In the genomic region with DNA sequence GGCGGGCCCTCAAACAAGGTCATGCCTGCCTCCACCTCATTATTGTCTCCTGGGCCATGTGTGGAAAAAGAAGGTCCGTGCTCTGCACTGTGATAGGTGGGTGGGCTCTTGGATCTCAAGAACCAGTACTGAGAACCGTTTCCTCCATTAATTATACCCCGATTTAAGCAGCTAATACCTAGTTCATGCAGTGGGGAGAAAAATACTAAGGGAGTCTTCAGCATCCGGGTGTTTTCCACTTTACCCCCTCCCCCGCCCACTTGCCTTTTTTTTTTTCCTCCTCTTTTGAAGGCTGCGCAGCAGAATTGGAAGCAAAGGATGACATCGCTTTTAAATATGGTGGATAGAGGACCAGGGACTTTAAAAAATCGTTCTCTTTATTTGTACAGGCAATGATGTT, we compare ENCODE assay signal across 8 mouse cellular contexts. TPM values are rescaled to one million over a fixed set of nuclear protein-coding genes. Genes with fewer than 3 reads are reported as not detected.
DNase-seq lines count a peak whose midpoint lies in the region; ATAC-seq and TF ChIP-seq lines count a peak whose summit lies in the region.

No protein-coding gene starts in this region.

- peaks cover 19% of the 10 kb centered on the region for H3K36me3 ChIP-seq in forebrain, embryonic 14.5 days (ENCODE audit: control insufficient read depth, insufficient read depth, low read length)
- H3K36me3 ChIP-seq in liver, embryonic 11.5 days (ENCODE audit: control insufficient read depth, insufficient read depth, low read length), result no peaks in the 10 kb centered on the region; the same call in 1 of the 2 replicates
- peaks cover 9% of the 10 kb centered on the region; the same call in 1 of the 2 replicates for H3K36me3 ChIP-seq in stomach, embryonic 14.5 days (ENCODE audit: control insufficient read depth, insufficient read depth, low read length)

- intact Hi-C loops in gastrocnemius, adult 2 months (cut with DNase I), result loop anchor here (5.0 to 10.0 kb wide), 2 partner anchors 689 to 772 kb away; no protein-coding TSS in a partner anchor
- intact Hi-C loops in gastrocnemius, postnatal 14 days (cut with DNase I; ENCODE audit: low total_unique reads), result no loop called here

- no peaks in the 10 kb centered on the region for H3K27me3 ChIP-seq in forebrain, embryonic 14.5 days (replicated peaks; ENCODE audit: control insufficient read depth, insufficient read depth, low read length)
- no peaks in the 10 kb centered on the region for H3K27me3 ChIP-seq in liver, embryonic 11.5 days (replicated peaks; ENCODE audit: control insufficient read depth, insufficient read depth, low read length)
- no peaks in the 10 kb centered on the region for H3K27me3 ChIP-seq in stomach, embryonic 14.5 days (ENCODE audit: control insufficient read depth, insufficient read depth, low read length)

- peak overlapping the region; percentile 84 for H3K4me3 ChIP-seq in gastrocnemius, adult 2 months
- H3K4me3 ChIP-seq in bone marrow macrophage, adult 2 months (ENCODE audit: insufficient read depth, low read length), result peak overlapping the region; percentile 100
- H3K4me3 ChIP-seq in forebrain, embryonic 14.5 days (ENCODE audit: low read depth, low read length), result peak overlapping the region; percentile 76
- peak overlapping the region; percentile 86 for H3K4me3 ChIP-seq in liver, embryonic 11.5 days (ENCODE audit: low read depth, low read length)
- peak overlapping the region; percentile 80 for H3K4me3 ChIP-seq in stomach, embryonic 14.5 days (ENCODE audit: low read depth, low read length)

- no peak for DNase-seq in gastrocnemius, adult 2 months
- DNase-seq in gastrocnemius, postnatal 14 days, result no peak
- peak; percentile 38 for DNase-seq in 3134 (ENCODE audit: extremely low read depth, insufficient read length, low spot score)
- peak; percentile 76 for DNase-seq in forebrain, embryonic 14.5 days (ENCODE audit: low spot score)
- DNase-seq in liver, embryonic 11.5 days (ENCODE audit: low spot score), result peak; percentile 36
- no peak for DNase-seq in spleen, postnatal 14 days (ENCODE audit: low spot score in 2 of 2)

- TF ChIP-seq POLR2A in bone marrow macrophage, adult 2 months (IDR thresholded peaks at IDR 0.05; ENCODE audit: borderline replicate concordance, low read depth, low read length), result no peak

- 8% methylated on average over 9 of the region's 9 CpGs for WGBS in forebrain, embryonic 14.5 days
- 14% methylated on average over 9 of the region's 9 CpGs for whole genome bisulfite sequencing in liver, embryonic 11.5 days
- 19% methylated on average over 9 of the region's 9 CpGs for WGBS in stomach, embryonic 14.5 days

- no peak for TF ChIP-seq CTCF in gastrocnemius, adult 2 months (IDR thresholded peaks at IDR 0.05)
- TF ChIP-seq CTCF in bone marrow macrophage, adult 2 months (IDR thresholded peaks at IDR 0.05; ENCODE audit: low read depth, low read length), result no peak

- H3K27ac ChIP-seq in gastrocnemius, adult 2 months, result peak overlapping the region; percentile 99
- H3K27ac ChIP-seq in bone marrow macrophage, adult 2 months (ENCODE audit: insufficient read depth, low read depth, low read length), result peak overlapping the region; percentile 52; the same call in 1 of the 2 replicates
- H3K27ac ChIP-seq in forebrain, embryonic 14.5 days (ENCODE audit: low read depth, low read length), result peak overlapping the region; percentile 75
- H3K27ac ChIP-seq in liver, embryonic 11.5 days (ENCODE audit: low read depth, low read length), result peak overlapping the region; percentile 52; the same call in 1 of the 2 replicates
- no peak overlapping the region for H3K27ac ChIP-seq in stomach, embryonic 14.5 days (ENCODE audit: low read length)

- peaks cover 24% of the 10 kb centered on the region for H3K4me1 ChIP-seq in bone marrow macrophage, adult 2 months (ENCODE audit: control insufficient read depth, insufficient read depth, low read length)
- H3K4me1 ChIP-seq in forebrain, embryonic 14.5 days (ENCODE audit: control insufficient read depth, insufficient read depth, low read length), result peaks cover 22% of the 10 kb centered on the region
- peaks cover 11% of the 10 kb centered on the region for H3K4me1 ChIP-seq in liver, embryonic 11.5 days (replicated peaks; ENCODE audit: control insufficient read depth, insufficient read depth, low read length)
- 0 out of 2 replicates have a peak, but pooled peaks cover 11% of the 10 kb centered on the region for H3K4me1 ChIP-seq in stomach, embryonic 14.5 days (ENCODE audit: control insufficient read depth, insufficient read depth, low read length)

- ATAC-seq in forebrain, embryonic 14.5 days, result peak; percentile 50
- ATAC-seq in liver, embryonic 11.5 days (replicated peaks; ENCODE audit: low FRiP score), result peak; percentile 13
- ATAC-seq in stomach, embryonic 14.5 days (ENCODE audit: insufficient number of reproducible peaks, insufficient read depth, low FRiP score, low read depth), result no peak

- H3K9me3 ChIP-seq in forebrain, embryonic 14.5 days (replicated peaks; ENCODE audit: control insufficient read depth, low read length), result no peaks in the 10 kb centered on the region
- no peaks in the 10 kb centered on the region for H3K9me3 ChIP-seq in liver, embryonic 11.5 days (ENCODE audit: control insufficient read depth, low read length)
- H3K9me3 ChIP-seq in stomach, embryonic 14.5 days (ENCODE audit: control insufficient read depth, low read depth, low read length), result no peaks in the 10 kb centered on the region

- H3K4me2 ChIP-seq in forebrain, embryonic 14.5 days (ENCODE audit: low read length), result peak overlapping the region; percentile 60
- H3K4me2 ChIP-seq in liver, embryonic 11.5 days, result peak overlapping the region; percentile 85
- peak overlapping the region; percentile 78 for H3K4me2 ChIP-seq in stomach, embryonic 14.5 days (replicated peaks; ENCODE audit: low read depth, low read length)

- H3K9ac ChIP-seq in forebrain, embryonic 14.5 days (ENCODE audit: low read length), result peak overlapping the region; percentile 89
- peak overlapping the region; percentile 80 for H3K9ac ChIP-seq in liver, embryonic 11.5 days (ENCODE audit: low read depth, low read length)
- no peak overlapping the region; the same call in 1 of the 2 replicates for H3K9ac ChIP-seq in stomach, embryonic 14.5 days (replicated peaks; ENCODE audit: low read depth, low read length)

RNA-seq across cellular contexts. Expression of gene Gabarapl1, which starts 1.1 kb away (rescaled TPM):
- 10 to 100 TPM; 64.0 to 81.6 TPM for total RNA-seq in gastrocnemius, adult 2 months (2021)
- total RNA-seq in gastrocnemius, postnatal 14 days (2021), result 10 to 100 TPM; 27.8 to 35.4 TPM
- 115 and 118 TPM in 2 replicates for polyA plus RNA-seq in bone marrow macrophage, adult 2 months (2012; ENCODE audit: insufficient read depth, insufficient read length, missing spikeins)
- polyA plus RNA-seq in forebrain, embryonic 14.5 days (2014; fragmentation: Nextera tagmentation; extraction: Ambion mirVana), result 66.3 and 87.9 TPM in 2 replicates
- 16.6 and 17.7 TPM in 2 replicates for polyA plus RNA-seq in liver, embryonic 11.5 days (2014; fragmentation: Nextera tagmentation; extraction: Ambion mirVana)
- polyA plus RNA-seq in stomach, embryonic 14.5 days (2014; fragmentation: Nextera tagmentation; extraction: Ambion mirVana), result 13.2 and 15.6 TPM in 2 replicates

RNA-seq across cellular contexts. Expression of gene Tmem52b, which starts 21.7 kb away (rescaled TPM):
- not detected for total RNA-seq in gastrocnemius, adult 2 months (2021)
- total RNA-seq in gastrocnemius, postnatal 14 days (2021), result not detected
- not detected in 2 replicates for polyA plus RNA-seq in bone marrow macrophage, adult 2 months (2012; ENCODE audit: insufficient read depth, insufficient read length, missing spikeins)
- polyA plus RNA-seq in forebrain, embryonic 14.5 days (2014; fragmentation: Nextera tagmentation; extraction: Ambion mirVana), result not detected in 2 replicates
- polyA plus RNA-seq in liver, embryonic 11.5 days (2014; fragmentation: Nextera tagmentation; extraction: Ambion mirVana), result not detected in 2 replicates
- not detected in 2 replicates for polyA plus RNA-seq in stomach, embryonic 14.5 days (2014; fragmentation: Nextera tagmentation; extraction: Ambion mirVana)

RNA-seq across cellular contexts. Expression of gene Olr1, which starts 27.1 kb away (rescaled TPM):
- total RNA-seq in gastrocnemius, adult 2 months (2021), result not detected
- total RNA-seq in gastrocnemius, postnatal 14 days (2021), result not detected
- polyA plus RNA-seq in bone marrow macrophage, adult 2 months (2012; ENCODE audit: insufficient read depth, insufficient read length, missing spikeins), result not detected in 2 replicates
- not detected in 2 replicates for polyA plus RNA-seq in forebrain, embryonic 14.5 days (2014; fragmentation: Nextera tagmentation; extraction: Ambion mirVana)
- 0.71 and 1.1 TPM in 2 replicates for polyA plus RNA-seq in liver, embryonic 11.5 days (2014; fragmentation: Nextera tagmentation; extraction: Ambion mirVana)
- not detected in 2 replicates for polyA plus RNA-seq in stomach, embryonic 14.5 days (2014; fragmentation: Nextera tagmentation; extraction: Ambion mirVana)

RNA-seq across cellular contexts. Expression of gene Klre1, which starts 43.6 kb away (rescaled TPM):
- total RNA-seq in gastrocnemius, adult 2 months (2021), result not detected
- total RNA-seq in gastrocnemius, postnatal 14 days (2021), result not detected
- not detected in 2 replicates for polyA plus RNA-seq in bone marrow macrophage, adult 2 months (2012; ENCODE audit: insufficient read depth, insufficient read length, missing spikeins)
- polyA plus RNA-seq in forebrain, embryonic 14.5 days (2014; fragmentation: Nextera tagmentation; extraction: Ambion mirVana), result not detected in 2 replicates
- not detected in 2 replicates for polyA plus RNA-seq in liver, embryonic 11.5 days (2014; fragmentation: Nextera tagmentation; extraction: Ambion mirVana)
- not detected in 2 replicates for polyA plus RNA-seq in stomach, embryonic 14.5 days (2014; fragmentation: Nextera tagmentation; extraction: Ambion mirVana)

RNA-seq across cellular contexts. Expression of gene Klrd1, which starts 57.5 kb away (rescaled TPM):
- not detected for total RNA-seq in gastrocnemius, adult 2 months (2021)
- not detected for total RNA-seq in gastrocnemius, postnatal 14 days (2021)
- not detected in 2 replicates for polyA plus RNA-seq in bone marrow macrophage, adult 2 months (2012; ENCODE audit: insufficient read depth, insufficient read length, missing spikeins)
- polyA plus RNA-seq in forebrain, embryonic 14.5 days (2014; fragmentation: Nextera tagmentation; extraction: Ambion mirVana), result not detected in 2 replicates
- not detected in 2 replicates for polyA plus RNA-seq in liver, embryonic 11.5 days (2014; fragmentation: Nextera tagmentation; extraction: Ambion mirVana)
- polyA plus RNA-seq in stomach, embryonic 14.5 days (2014; fragmentation: Nextera tagmentation; extraction: Ambion mirVana), result 0.29 and 0.69 TPM in 2 replicates

Comparison
In these comparisons a context has a peak if more than half of its experiments do, and no peak if none do; other contexts are left out.
1. DNase-seq: peak in 3134 (single experiment), forebrain, embryonic 14.5 days (single experiment) and liver, embryonic 11.5 days (single experiment); none in gastrocnemius, adult 2 months (single experiment), gastrocnemius, postnatal 14 days (single experiment) and spleen, postnatal 14 days (0 of 2).
2. Peak in every context shown above with its lines, with median percentiles within 50 percentile points of each other: H3K4me3 ChIP-seq and H3K4me2 ChIP-seq.